In the genomic region with DNA sequence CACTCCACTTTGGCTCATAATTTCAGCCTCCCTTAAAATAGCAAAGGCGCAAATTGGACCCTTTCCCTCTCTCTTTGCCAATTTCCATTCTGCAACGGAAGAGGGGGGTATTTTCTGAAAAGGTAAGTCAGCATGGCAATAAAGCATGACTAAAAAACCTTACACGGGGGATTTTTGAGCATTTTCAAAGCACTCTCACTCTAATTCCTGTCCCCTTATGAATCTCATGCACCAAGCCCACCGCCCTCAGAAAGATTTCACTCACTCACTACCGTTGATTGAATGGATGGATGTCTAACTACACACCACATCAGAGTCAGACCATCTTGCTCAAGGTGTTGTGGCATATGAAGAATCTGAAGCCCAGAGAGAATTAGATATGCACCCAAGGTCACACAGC, we compare ENCODE assay signal across 8 mouse cellular contexts. TPM values are rescaled to one million over a fixed set of nuclear protein-coding genes. Genes with fewer than 3 reads are reported as not detected.
DNase-seq lines count a peak whose midpoint lies in the region; ATAC-seq and TF ChIP-seq lines count a peak whose summit lies in the region.

A gene (minus strand): TSS at position 101 of the 400 bp plus-strand sequence.

- no peak for ATAC-seq in megakaryocyte, adult 5-6 weeks (ENCODE audit: poor library complexity, severe bottlenecking)
- ATAC-seq in limb, embryonic 12.5 days (ENCODE audit: insufficient number of reproducible peaks, insufficient read depth, low FRiP score, low TSS enrichment, low read depth) = no peak
- no peak for ATAC-seq in stomach, postnatal 0 days (ENCODE audit: low FRiP score, low TSS enrichment)

- peak within 1 kb of the TSS; percentile 66 for H3K9ac ChIP-seq in limb, embryonic 12.5 days (replicated peaks)
- H3K9ac ChIP-seq in stomach, postnatal 0 days (ENCODE audit: low read length) = 0 out of 2 replicates have a peak within 1 kb of the TSS, but pooled peaks have one; percentile 8

- H3K9me3 ChIP-seq in megakaryocyte, embryonic 14.5 days = peaks cover 22% of the 10 kb centered on the region
- H3K9me3 ChIP-seq in limb, embryonic 12.5 days = no peaks in the 10 kb centered on the region
- H3K9me3 ChIP-seq in stomach, postnatal 0 days (ENCODE audit: control insufficient read depth, low read length) = no peaks in the 10 kb centered on the region

- peak within 1 kb of the TSS; percentile 65 for H3K4me2 ChIP-seq in limb, embryonic 12.5 days
- H3K4me2 ChIP-seq in stomach, postnatal 0 days (replicated peaks; ENCODE audit: low read depth) = peak within 1 kb of the TSS; percentile 65

- DNase-seq in gastrocnemius, adult 2 months = no peak
- no peak for DNase-seq in gastrocnemius, postnatal 36 days
- DNase-seq in stomach, postnatal 0 days (ENCODE audit: low spot score) = no peak
- DNase-seq in cerebellum, adult 11 months = no peak
- DNase-seq in kidney, postnatal 14 days = no peak

- H3K27me3 ChIP-seq in megakaryocyte, embryonic 14.5 days (replicated peaks) = peaks cover 61% of the 10 kb centered on the region
- H3K27me3 ChIP-seq in limb, embryonic 12.5 days = peaks cover 54% of the 10 kb centered on the region
- H3K27me3 ChIP-seq in stomach, postnatal 0 days (ENCODE audit: control insufficient read depth, insufficient read depth, low read length) = no peaks in the 10 kb centered on the region; the same call in 1 of the 2 replicates

- no peak within 1 kb of the TSS for H3K27ac ChIP-seq in gastrocnemius, adult 2 months
- peak within 1 kb of the TSS; percentile 70 for H3K27ac ChIP-seq in limb, embryonic 12.5 days
- no peak within 1 kb of the TSS for H3K27ac ChIP-seq in stomach, postnatal 0 days (replicated peaks)

- no peak for TF ChIP-seq CTCF in gastrocnemius, adult 2 months (IDR thresholded peaks at IDR 0.05)
- no peak for TF ChIP-seq CTCF in stomach, postnatal 0 days (IDR thresholded peaks at IDR 0.05; ENCODE audit: low read depth)

- no peak for TF ChIP-seq EP300 in stomach, postnatal 0 days (optimal IDR thresholded peaks at IDR 0.05)

- intact Hi-C loops in gastrocnemius, adult 2 months (cut with DNase I) = no loop called here
- intact Hi-C loops in gastrocnemius, postnatal 36 days (cut with DNase I) = no loop called here

- H3K36me3 ChIP-seq in megakaryocyte, embryonic 14.5 days (replicated peaks; ENCODE audit: low read length) = no peaks in the 10 kb centered on the region
- H3K36me3 ChIP-seq in limb, embryonic 12.5 days = no peaks in the 10 kb centered on the region
- H3K36me3 ChIP-seq in stomach, postnatal 0 days (ENCODE audit: control insufficient read depth, insufficient read depth, low read length) = no peaks in the 10 kb centered on the region

- peaks cover 4% of the 10 kb centered on the region; the same call in 1 of the 2 replicates for H3K4me1 ChIP-seq in megakaryocyte, embryonic 14.5 days
- no peaks in the 10 kb centered on the region for H3K4me1 ChIP-seq in limb, embryonic 12.5 days (replicated peaks)
- no peaks in the 10 kb centered on the region for H3K4me1 ChIP-seq in stomach, postnatal 0 days (replicated peaks; ENCODE audit: control insufficient read depth, insufficient read depth)

- WGBS in limb, embryonic 12.5 days = 29% methylated on average over 5 of the region's 5 CpGs
- 26% methylated on average over 5 of the region's 5 CpGs for WGBS in stomach, postnatal 0 days

- H3K4me3 ChIP-seq in gastrocnemius, adult 2 months = peak within 1 kb of the TSS; percentile 73
- peak within 1 kb of the TSS; percentile 56 for H3K4me3 ChIP-seq in megakaryocyte, embryonic 14.5 days (replicated peaks)
- H3K4me3 ChIP-seq in limb, embryonic 12.5 days (replicated peaks) = peak within 1 kb of the TSS; percentile 52
- H3K4me3 ChIP-seq in stomach, postnatal 0 days (ENCODE audit: low read depth, low read length) = peak within 1 kb of the TSS; percentile 45

RNA-seq across cellular contexts. Expression of the gene that starts here (rescaled TPM):
- 1 to 10 TPM; 1.9 to 2.4 TPM for total RNA-seq in gastrocnemius, adult 2 months (2021)
- total RNA-seq in gastrocnemius, postnatal 36 days (2021) = 1 to 10 TPM; 3.0 to 3.7 TPM
- not detected in 2 replicates for polyA plus RNA-seq in megakaryocyte, embryonic 14.5 days (2012; ENCODE audit: insufficient read depth, low replicate concordance)
- not detected in 2 replicates for total RNA-seq in megakaryocyte, adult 5-6 weeks (2015)
- 0.16 TPM in 1 of 2 replicates, not detected in the other for total RNA-seq in megakaryocyte, adult 5-6 weeks (2017)
- polyA plus RNA-seq in limb, embryonic 12.5 days (2016; fragmentation: Nextera tagmentation; extraction: Ambion mirVana) = 28.5 and 32.0 TPM in 2 replicates
- 1.1 and 1.6 TPM in 2 replicates for polyA plus RNA-seq in stomach, postnatal 0 days (2015; fragmentation: Nextera tagmentation; extraction: Ambion mirVana)

Comparison
In these comparisons a context has a peak if more than half of its experiments do, and no peak if none do; other contexts are left out.
1. RNA of the gene that starts here (polyA plus RNA-seq): 28.5 to 32.0 TPM in limb, embryonic 12.5 days; 1.1 to 1.6 TPM in stomach, postnatal 0 days and not detected in megakaryocyte, embryonic 14.5 days; every median in the first group is over 10 times any median in the second.
2. Peak in every context shown above with its lines, with median percentiles within 50 percentile points of each other: H3K4me3 ChIP-seq.